Mouse (Mus musculus) gastrocnemius, adult 18-20 months (tissue): Measurements from ENCODE around the gene Adra2a. TPM values are rescaled to one million over a fixed set of nuclear protein-coding genes. Genes with fewer than 3 reads are reported as not detected.

ENCODE experiments used
- DNase-seq: peaks from one replicate; pipeline ENCODE4 v3.0.0; 2021; ENCODE audit warnings: low spot score
- long read RNA-seq, 2 experiments: library from polyadenylated mRNA; stranded (forward); transcript quantifications; one replicate each; pipeline ENCODE4 v2.0.0; 2021
- total RNA-seq, 2 experiments: library from RNA; stranded (reverse); gene quantifications; 2 replicates each; pipeline ENCODE4 v1.2.3; 2021

Gene Adra2a
- under 1 TPM; 0.26 to 0.43 TPM for total RNA-seq
- long read RNA-seq, experiment 1, partial matches to known transcripts = 0 of 2 reads
- long read RNA-seq, experiment 1, other reads (novel, unspliced or antisense) = 0 of 2 reads
- long read RNA-seq, experiment 2 = 0 reads

GRCm38 (mm10) chr19:54043851-54044250, at the start of gene Adra2a:
Adra2a (plus strand) TSS chr19:54044151.
- DNase-seq = no peak

- no peak for DNase-seq
These were observed 49.7 kb upstream of the Adra2a start for GRCm38 (mm10) chr19:53994276-53994675.

- no peak for DNase-seq
These were observed 33.0 kb upstream of the Adra2a start for GRCm38 (mm10) chr19:54010973-54011372.

- no peak for DNase-seq
These were observed 29.0 kb upstream of the Adra2a start for GRCm38 (mm10) chr19:54014999-54015398.

GRCm38 (mm10) chr19:54015503-54015902, 28.4 kb upstream of the Adra2a start:
- DNase-seq = no peak

- no peak for DNase-seq
These were observed 8.9 kb upstream of the Adra2a start for GRCm38 (mm10) chr19:54035100-54035499.

GRCm38 (mm10) chr19:54039441-54039840, 4.5 kb upstream of the Adra2a start:
- no peak for DNase-seq

- no peak for DNase-seq
These were observed 3.5 kb upstream of the Adra2a start for GRCm38 (mm10) chr19:54040356-54041028.

GRCm38 (mm10) chr19:54041029-54041367, 3.0 kb upstream of the Adra2a start:
- DNase-seq = no peak

- peak; percentile 34 for DNase-seq
These were observed 788 bp downstream of the Adra2a start for GRCm38 (mm10) chr19:54044507-54045371.

- DNase-seq = no peak
These were observed 1.5 kb downstream of the Adra2a start for GRCm38 (mm10) chr19:54045412-54045811.

- no peak for DNase-seq
These were observed 2.2 kb downstream of the Adra2a start for GRCm38 (mm10) chr19:54045931-54046683.

- DNase-seq = no peak
These were observed 2.7 kb downstream of the Adra2a start for GRCm38 (mm10) chr19:54046684-54047070.

GRCm38 (mm10) chr19:54047386-54048050, 3.6 kb downstream of the Adra2a start:
- DNase-seq = no peak

GRCm38 (mm10) chr19:54048161-54048885, 4.4 kb downstream of the Adra2a start:
- DNase-seq = no peak

GRCm38 (mm10) chr19:54051651-54052050, 7.7 kb downstream of the Adra2a start:
- DNase-seq = peak; percentile 73

GRCm38 (mm10) chr19:54055845-54056244, 11.9 kb downstream of the Adra2a start:
- DNase-seq = no peak

GRCm38 (mm10) chr19:54068447-54068846, 24.5 kb downstream of the Adra2a start:
- DNase-seq = no peak

- DNase-seq = no peak
These were observed 26.6 kb downstream of the Adra2a start for GRCm38 (mm10) chr19:54070521-54070920.

GRCm38 (mm10) chr19:54072233-54072800, 28.4 kb downstream of the Adra2a start:
- DNase-seq = no peak
